Mouse (Mus musculus) spleen, adult 2 months (tissue): ENCODE results near the gene Tmem104.

Experiments used
- CTCF ChIP-seq: fragments of 200-500 bp; IDR thresholded peaks from 2 replicates; pipeline ENCODE4 v1.5.1; 2011; ENCODE audit warnings: mild to moderate bottlenecking, inconsistent platforms; ENCODE audit not compliant: insufficient read depth, insufficient read length, insufficient replicate concordance; ENCODE audit errors: extremely low read depth
- POLR2A ChIP-seq: fragments of 200-500 bp; IDR thresholded peaks from 2 replicates; pipeline ENCODE4 v1.6.1; 2011; ENCODE audit warnings: low read depth, low read length, inconsistent platforms

DNA sequence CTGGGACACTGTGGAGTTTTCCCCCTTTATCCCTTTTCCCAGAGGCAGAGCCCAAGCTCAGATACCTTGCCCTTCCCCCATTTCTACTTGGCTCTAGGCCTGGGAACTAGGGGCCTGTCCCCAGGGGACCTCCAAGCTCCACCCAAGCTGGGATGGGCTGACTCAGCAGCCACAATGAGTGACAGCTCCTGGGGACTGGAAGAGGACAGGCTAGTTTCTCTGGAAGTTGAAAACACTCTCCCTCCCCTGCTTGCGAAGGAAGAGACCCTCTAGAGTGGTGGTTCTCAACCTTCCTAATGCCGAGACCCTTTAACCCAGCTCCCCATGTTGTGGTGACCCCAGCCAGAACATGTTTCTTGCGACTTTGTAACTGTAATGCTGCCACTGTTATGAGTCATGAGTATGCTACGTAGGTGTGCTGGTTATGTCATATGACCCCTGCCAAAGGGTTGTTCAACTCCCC is 14.4 kb upstream of the Tmem104 start:
- TF ChIP-seq CTCF (no peak), POLR2A (no peak)
